Mouse (Mus musculus) 3T3-L1 (cell line): ENCODE data around the gene Prnd.

Source experiments
- DNase-seq: peaks from one replicate; pipeline ENCODE4 v3.0.0-alpha.2; 2015; ENCODE audit warnings: low read depth, low spot score

Gene Prnd

DNA sequence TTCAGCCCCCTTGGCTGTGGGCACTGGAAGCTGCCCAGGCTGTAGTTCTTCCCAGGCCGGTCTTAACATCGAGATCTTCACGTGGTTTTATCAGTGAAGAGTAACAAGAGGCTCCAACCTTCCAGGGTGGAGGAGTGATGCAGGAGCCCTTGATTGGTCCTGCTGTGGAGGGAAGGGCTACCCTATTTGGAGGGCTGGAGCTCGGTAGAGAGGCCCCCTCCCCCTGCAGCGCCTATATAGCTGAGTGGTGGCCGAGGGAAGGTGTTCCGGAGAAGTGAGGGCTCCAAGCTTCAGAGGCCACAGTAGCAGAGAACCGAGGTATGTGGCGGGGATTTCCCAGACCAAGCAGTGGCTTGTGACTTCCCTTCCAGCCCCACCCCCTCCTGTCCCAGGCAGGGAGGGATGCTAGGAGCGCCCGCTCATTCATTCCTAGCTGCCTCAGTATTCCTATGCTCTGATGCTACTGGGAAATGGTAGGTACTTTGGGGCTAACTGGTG lies at the start of gene Prnd:
Gene Prnd, plus strand, starts transcription at position 264 of the 498 bp plus-strand sequence.
- peak; percentile 25 for DNase-seq

- DNase-seq = peak; percentile 66
Observed at GRCm38 (mm10) chr2:131902423-131902822, 48.2 kb upstream of the Prnd start.

GRCm38 (mm10) chr2:131902867-131903266 lies 47.8 kb upstream of the Prnd start:
- peak; percentile 97 for DNase-seq

GRCm38 (mm10) chr2:131905025-131905424 lies 45.6 kb upstream of the Prnd start:
- no peak for DNase-seq

DNA sequence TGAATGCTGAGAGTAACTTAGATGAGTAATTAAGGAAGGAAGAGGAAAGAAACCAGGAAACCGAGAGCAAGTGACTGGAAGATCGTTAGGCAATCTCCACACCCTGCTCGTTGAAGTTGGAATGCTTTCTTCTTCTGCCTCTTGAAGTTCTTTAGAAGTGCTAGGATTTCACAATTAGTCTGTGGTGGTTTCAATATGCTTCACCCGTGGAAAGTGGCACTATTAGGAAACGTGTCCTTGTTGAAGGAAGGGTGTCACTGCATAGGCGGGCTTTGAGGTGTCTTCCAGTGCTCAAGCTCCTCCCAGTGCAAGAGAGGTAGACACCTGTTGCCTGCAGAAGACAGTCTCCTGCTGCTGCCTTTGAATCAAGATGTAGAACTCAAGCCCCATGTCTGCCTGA lies 44.9 kb upstream of the Prnd start:
- DNase-seq = no peak

DNA sequence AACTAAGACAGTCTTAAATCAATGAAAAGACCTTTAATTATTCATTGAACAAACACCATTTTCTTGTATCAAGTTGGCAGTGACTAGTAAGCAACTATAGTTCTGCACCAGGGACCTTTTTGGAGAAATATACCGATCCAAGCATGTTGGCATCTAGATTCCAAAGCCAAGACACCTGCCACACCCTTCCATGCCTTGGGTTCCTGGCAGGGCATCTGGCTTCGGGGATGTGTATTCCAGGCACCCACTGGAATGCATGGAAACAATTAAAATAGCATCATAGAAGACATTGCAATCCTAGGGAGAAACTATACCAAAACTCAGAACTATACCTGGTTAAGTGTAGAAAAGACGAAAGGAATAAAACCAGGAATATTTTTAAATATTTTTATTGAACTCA lies 44.4 kb upstream of the Prnd start:
- no peak for DNase-seq

DNA sequence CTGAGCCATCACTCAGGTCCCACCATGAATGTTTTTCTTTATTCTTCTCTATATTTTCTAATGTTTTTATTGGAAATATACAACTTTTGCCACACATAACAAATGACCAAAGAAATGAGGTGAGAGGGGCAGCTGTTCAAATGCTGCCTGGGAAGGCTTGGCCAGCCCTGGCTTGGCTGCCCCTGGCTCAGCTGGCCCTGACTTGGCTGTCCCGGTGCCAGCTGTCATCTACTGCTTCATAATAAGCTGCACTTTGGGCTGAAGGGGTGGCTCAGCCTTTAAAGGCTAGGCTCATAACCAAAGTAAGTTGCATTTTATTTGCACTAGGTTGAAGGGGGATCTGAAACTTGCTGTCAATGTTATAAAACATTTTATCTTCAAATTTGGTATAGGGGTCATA lies 43.8 kb upstream of the Prnd start:
- DNase-seq = no peak

DNA sequence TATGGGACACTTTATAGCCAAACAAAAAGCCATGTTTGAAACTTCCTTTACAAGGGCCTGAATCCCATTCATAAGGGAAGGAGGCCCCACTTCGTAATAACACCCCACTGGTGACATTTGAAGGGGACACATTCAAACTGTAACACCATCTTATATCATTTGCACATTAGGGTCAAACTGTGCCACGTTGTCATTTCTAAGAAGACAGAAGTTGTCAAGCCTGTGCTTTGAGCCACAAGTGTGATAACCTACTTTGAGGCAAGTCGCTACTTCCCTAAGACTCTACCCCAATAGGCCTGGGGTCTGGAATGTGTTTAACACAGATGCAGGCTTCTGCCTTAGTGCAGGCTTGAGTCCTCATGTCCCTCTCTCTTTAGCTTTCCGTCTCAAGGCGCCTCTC lies 43.4 kb upstream of the Prnd start:
- no peak for DNase-seq

GRCm38 (mm10) chr2:131908351-131908861 lies 42.3 kb upstream of the Prnd start:
- DNase-seq = no peak

GRCm38 (mm10) chr2:131908906-131909305 lies 41.8 kb upstream of the Prnd start:
- DNase-seq = no peak

DNA sequence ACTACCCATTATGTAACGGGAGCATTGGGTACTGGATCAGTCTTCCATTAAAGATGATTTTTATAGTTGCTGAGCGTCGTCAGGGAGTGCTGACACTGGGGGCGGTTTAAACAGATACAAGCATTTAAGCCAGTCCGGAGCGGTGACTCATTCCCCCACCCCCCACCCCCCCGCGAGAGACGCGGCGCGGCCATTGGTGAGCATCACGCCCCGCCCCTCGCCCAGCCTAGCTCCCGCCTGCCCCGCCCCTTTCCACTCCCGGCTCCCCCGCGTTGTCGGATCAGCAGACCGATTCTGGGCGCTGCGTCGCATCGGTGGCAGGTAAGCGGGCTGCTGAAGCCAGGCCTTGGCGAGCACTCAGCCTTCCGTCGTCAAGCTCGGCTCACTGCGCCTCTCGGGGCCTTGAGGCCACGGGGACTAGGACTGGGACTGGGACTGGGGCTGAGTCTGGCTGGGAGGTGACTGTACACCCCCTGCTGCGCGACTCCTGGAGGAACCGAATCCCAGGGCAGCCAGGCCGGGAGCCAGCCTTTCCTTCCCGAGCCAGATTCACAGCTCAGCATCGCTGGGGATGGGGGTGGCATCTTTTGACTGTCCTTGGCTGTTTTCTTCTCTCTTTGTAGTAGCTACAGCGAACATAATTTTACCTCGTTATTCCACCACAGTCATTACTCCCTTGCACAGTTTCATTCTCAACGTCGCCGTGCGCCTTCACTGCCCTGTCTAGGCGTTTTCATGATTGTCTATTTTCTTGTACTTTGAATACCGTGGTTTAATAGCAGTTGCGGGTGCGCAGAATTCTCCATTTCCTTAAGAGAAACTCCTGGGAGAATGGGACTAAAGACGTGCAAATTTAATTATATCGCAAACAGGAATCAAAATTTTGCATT lies 40.7 kb upstream of the Prnd start, which contains the start of the genes Prnp and Prn:
Gene Prnp, plus strand, starts transcription at position 246 of the 890 bp plus-strand sequence.
Gene Prn, plus strand, starts transcription at position 275 of the 890 bp plus-strand sequence.
- DNase-seq = peak; percentile 96

- peak; percentile 21 for DNase-seq
Observed at GRCm38 (mm10) chr2:131910847-131911246, 39.8 kb upstream of the Prnd start.

GRCm38 (mm10) chr2:131911341-131911740 lies 39.3 kb upstream of the Prnd start:
- no peak for DNase-seq

GRCm38 (mm10) chr2:131912526-131913258 lies 38.0 kb upstream of the Prnd start:
- no peak for DNase-seq

DNA sequence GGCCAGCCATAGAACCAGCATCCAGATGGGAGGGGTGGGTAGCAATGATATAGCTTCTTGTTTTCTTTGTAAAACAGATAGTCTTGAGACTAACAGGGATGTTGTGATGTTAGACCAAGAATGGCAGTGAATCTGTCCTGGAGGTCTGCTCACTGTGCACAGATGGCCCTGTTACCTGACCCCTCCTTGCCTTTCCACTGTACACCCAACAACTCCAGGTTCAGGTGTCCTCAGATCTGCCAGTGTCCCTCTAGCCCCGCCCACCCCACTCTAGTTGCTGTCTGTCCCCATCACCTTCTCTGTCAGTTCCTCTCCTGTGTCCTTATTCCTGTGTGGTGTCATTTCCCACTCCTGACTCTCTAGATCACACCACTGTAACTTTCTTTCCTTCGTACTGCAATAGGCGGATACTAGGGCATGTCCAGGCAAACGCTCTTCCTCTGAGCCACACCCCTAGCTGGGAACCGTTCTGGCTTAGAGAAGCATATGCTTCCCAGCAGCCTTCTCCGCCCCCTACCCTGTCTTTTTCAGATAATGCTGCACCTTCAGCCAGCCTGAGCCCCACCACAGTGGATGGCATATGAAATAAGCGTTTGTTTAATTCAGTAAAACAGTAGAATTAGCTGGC lies 18.3 kb upstream of the Prnd start:
- DNase-seq = no peak

GRCm38 (mm10) chr2:131933013-131933412 lies 17.6 kb upstream of the Prnd start:
- no peak for DNase-seq

- no peak for DNase-seq
Observed at GRCm38 (mm10) chr2:131933598-131933997, 17.1 kb upstream of the Prnd start.

DNA sequence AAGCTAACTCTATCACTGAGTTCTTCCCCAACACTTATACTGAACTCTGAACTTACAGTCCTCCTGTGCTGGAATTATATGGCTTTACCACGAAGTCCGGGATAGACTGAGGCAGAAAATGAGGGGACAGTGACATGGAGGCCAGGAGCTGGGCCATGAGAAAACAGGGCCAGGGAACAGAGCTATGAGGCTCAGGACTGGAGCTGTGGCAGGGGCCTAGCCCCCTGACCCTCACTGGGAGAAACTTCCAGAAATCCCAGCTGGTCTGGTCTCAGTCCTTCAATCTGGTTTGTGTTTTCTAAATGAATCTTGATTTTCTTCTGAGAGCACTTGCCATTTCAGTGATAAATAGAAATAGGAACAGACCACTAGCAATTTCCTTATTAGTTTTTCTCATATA lies 16.4 kb upstream of the Prnd start:
- DNase-seq = no peak

- peak; percentile 95 for DNase-seq
Observed at GRCm38 (mm10) chr2:131935390-131936105, 15.1 kb upstream of the Prnd start.

DNA sequence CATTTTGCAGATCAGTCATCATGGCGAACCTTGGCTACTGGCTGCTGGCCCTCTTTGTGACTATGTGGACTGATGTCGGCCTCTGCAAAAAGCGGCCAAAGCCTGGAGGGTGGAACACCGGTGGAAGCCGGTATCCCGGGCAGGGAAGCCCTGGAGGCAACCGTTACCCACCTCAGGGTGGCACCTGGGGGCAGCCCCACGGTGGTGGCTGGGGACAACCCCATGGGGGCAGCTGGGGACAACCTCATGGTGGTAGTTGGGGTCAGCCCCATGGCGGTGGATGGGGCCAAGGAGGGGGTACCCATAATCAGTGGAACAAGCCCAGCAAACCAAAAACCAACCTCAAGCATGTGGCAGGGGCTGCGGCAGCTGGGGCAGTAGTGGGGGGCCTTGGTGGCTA lies 14.3 kb upstream of the Prnd start:
- no peak for DNase-seq
